Mouse (Mus musculus) naive thymus-derived CD4-positive, alpha-beta T cell, adult 2 months (primary cell): Measurements from ENCODE around the gene Hyal2.
A peak's percentile ranks its signal among the peaks of the same experiment; 100 is the strongest.

Source experiments
- DNase-seq: peaks from one replicate; pipeline ENCODE4 v3.0.0-alpha.2; 2011; ENCODE audit warnings: low read depth

Gene Hyal2

DNA sequence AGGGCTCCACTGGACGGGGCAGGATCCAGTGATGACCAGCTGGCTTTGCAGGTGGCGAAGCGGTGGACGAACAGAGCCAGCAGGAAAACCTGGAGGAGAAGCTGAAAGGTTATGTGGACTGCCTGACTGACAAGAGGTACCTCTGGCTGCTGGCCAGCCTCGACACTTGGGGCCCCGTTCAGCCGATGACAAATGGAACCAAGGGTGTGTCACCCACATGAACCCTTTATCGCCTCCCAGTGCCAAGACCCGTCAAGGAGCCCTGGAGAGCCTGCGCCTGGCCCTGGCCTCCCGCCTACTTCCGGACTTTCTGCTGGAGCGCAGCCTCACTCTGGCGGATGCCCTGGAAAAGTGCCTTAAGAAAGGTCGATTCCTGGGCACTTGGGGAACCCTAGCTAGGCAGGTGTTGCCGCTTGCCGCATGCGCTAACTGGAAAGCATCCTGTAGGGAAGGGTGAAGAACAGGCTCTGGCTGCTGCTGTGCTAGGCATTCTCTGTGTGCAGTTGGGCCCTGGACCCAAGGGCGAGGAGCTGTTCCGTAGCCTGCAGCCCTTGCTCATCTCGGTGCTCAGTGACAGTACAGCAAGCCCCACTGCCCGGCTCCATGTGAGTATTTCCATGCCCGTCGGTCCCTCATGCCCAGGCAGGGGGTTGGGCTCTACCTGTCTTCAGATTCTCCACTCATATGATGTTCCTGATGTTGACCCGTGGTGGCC lies 22.5 kb downstream of the Hyal2 start:
- no peak for DNase-seq

DNA sequence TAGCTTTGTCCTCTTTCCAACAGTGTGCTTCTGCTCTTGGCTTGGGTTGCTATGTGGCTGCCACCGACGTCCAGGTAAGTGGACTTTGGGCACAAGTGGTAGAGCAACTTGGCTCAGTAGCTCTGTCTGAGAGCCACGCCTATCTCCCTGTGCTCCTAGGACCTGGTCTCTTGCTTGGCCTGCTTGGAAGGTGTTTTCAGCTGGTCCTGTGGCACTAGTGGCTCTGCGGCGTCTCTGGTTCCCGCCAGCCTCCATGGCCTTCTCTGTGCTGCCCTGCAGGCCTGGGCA lies 23.0 kb downstream of the Hyal2 start:
- no peak for DNase-seq

- DNase-seq = no peak
These were observed 25.6 kb downstream of the Hyal2 start for GRCm38 (mm10) chr9:107593101-107593976.

DNA sequence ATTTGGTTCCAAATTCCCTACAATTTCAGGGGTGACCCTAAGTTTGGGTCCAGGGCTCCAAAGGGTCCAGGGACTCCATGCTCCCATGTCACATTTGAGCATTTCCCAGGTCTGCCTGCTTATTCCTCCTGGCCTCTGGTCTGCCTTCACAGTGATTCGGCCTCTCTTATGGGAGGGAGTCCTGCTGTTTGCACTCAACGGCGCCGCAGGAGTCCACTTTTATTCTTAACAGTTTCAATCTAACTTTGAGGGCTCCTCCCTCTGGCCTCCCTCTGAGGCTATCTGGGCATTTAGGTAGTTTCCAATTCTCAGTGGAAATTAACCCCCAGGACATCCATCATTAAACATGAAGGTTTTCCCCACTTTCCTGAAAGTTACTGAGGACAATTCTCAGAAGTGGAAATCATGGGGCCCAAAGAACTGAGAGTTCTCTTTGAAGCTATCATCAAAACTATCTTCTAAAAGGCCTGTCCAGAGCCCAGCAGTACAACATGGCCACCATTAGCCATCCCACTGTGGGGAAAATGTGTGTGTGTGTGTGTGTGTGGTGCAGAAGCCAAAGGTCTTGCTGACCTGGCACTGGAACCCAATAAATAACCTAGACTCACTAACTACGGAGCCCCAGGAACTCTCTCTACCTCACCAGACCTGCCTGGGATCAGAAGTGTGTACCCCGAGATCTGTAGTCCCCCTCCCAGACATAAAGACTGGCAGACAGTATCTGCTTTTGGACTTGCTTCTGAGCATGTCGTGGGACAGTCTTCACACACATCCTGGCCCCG lies 26.7 kb downstream of the Hyal2 start:
- DNase-seq = no peak

- DNase-seq = no peak
These were observed 29.1 kb downstream of the Hyal2 start for GRCm38 (mm10) chr9:107596619-107597569.

GRCm38 (mm10) chr9:107598385-107598784 lies 30.6 kb downstream of the Hyal2 start:
- no peak for DNase-seq

GRCm38 (mm10) chr9:107599433-107599832 lies 31.7 kb downstream of the Hyal2 start:
- DNase-seq = no peak

- no peak for DNase-seq
These were observed 32.1 kb downstream of the Hyal2 start for GRCm38 (mm10) chr9:107599842-107600241.

- peak; percentile 45 for DNase-seq
These were observed 33.0 kb downstream of the Hyal2 start for GRCm38 (mm10) chr9:107600745-107601144.

DNA sequence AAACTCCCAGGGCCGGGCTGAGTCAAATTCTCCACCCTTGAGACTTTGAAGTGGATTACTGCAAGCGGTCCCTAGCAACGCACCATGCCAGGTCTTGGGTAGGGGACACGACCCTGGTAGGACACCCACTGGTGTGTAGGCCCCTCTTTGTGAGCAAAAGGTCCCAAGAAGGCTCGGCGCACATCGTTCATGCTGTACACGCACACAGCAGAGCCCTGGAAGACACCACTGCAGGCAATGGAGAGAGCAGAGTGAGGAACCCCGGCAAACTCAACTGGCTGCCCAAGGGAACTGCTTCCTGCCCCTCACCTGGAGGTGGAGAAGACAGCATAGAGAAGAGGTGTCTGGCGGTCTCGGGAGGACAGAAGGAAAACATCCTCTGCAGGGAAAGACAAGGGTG lies 33.5 kb downstream of the Hyal2 start:
- DNase-seq = no peak

GRCm38 (mm10) chr9:107602068-107602648 lies 34.4 kb downstream of the Hyal2 start:
- DNase-seq = peak; percentile 94

DNA sequence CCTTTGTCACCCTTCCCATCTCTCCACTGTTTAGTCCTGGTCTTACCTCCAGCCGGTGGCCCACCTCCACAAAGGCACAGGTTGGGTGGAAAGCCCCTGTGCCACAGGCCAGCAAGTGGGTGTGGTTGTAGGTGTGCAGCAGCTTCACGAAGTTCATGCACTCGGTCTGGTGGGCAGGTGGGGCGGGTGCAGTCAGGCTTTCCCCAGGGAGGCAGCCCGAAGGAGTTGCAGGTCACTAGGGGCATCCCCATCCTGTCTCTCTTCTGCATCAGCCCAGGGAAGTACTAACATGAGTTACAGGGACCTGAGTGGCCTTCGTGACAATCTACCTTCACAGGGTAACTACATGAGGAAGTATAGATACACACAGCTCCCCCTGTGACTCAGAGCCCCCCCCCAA lies 35.5 kb downstream of the Hyal2 start:
- DNase-seq = no peak

DNA sequence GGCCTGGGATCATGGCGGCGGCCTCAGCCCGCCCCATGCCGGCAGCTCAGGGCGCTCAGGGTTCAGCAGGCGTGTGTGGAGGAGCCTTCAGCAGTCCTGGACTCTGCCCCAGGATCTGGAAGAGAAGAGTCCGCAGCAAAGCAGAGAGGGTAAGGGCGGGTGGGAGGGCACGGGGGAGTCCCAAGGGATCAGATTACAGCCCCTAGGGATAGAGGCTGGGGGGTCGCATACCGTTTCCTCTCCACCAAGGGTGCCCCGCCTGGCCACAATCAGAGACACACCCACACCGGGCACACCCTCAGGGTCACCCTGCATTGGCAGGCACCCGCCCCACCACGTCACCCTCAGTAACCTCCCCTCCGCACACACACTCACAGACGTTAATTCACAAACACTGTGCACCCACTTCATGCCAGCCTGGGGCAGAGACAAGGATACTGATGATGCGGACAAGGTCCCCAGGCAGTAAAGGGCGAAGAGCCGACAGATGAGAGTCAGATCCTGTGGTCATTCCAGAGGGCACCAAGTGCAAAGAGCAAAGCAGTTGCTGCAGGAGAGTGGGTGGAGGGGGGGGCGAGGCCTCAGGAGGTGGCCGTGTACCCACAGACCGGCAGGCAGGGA lies 37.4 kb downstream of the Hyal2 start:
- DNase-seq = no peak

DNA sequence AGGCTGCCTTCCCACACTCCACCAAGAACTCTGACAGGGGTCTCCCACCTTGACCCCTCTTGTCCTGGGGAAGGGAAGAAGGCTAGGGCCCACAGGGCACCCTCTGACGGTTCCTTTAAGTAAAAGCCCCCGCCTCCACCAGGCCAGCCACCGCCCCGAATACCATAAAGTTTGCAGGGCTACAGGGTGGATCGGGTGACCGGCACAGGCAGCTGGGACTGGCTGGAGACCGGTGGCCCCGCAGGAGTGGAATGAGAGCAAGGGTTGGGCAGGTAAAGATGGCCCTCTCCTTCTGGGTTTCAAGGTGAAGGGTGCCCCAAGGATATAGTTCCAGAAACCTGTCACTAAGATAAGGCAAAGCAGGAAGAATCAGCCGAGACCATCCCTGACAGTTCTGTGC lies 38.8 kb downstream of the Hyal2 start:
- DNase-seq = no peak

DNA sequence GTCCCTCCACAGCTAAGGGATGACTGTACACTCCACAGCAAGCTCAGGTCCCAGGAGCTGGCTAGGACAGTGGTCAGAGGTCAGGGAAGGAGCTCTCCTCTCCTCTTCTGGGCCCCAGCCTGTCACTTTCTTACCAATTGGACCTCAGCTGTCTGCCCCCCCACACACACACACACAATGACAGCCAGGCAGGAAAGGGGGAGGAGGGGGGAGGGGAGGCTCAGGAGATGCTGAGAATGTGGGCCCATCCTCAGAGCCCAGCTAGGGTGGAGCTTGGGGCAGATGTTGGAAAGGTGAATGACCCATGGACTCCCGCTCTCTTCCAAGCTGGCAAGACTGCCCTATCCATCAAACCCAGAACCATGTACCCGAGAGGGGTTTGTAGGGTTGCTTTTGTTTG lies 39.3 kb downstream of the Hyal2 start:
- no peak for DNase-seq

DNA sequence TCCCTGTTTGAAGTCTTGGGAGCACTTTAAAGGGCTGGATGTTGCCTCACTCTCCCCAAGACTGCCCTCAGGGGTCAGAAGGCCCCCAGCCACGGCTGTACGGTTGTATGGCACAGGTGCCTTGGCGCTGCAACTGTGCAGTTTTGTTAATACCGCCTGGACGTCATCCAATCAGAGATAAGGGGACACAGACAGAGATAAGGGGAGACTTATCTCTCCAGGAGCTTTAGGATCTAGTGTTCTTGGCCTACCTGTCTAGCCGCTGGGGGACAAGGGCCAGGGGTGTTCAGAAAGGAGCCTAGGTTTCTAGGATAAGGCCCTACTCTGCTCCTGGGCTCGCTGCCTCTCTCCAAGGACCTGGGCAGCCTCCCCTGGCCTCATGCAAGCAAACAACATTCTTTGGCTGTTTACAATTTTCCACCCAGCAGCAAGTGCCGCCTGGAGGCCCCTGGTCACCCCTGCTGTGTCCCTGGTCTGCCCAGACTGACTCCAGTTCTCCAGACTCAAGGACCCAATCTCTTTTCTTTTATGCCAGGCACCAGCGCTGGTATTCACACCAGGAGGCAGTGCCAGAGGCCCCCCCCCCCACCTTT lies 40.0 kb downstream of the Hyal2 start:
- no peak for DNase-seq

DNA sequence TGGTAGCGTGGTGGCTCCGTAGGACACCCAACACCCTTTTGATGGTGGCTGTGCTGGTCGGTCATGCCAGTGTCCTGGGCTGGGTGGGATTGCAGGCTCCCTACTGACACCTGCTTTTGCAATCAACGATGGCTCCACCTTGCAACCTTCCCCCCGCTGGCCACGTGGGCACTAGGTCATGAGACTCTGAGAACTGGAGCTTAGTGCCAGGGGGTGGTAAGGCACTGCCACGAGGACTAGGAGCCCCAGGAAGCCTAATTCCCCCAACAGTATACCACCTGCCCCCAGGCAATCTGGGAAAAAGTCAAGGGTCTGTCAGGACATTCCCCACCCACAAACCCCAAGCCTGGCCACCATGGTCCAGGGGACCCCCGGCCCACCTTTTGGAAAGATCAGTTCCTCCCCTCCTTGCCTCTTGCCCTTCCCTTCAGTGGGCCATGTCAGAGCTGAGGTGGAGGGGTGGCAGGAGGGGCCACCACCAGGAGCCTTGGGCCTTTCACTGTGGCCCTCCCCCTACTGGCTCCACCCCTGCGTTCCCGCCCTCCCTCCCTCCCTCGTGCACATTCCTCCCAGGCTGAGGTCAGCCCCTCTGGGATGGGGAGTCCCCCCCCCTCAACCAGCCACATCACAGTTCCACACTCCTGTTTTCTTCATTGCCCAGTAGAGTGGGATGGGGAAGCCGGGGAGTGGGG lies 41.1 kb downstream of the Hyal2 start, which contains the start of gene Sema3b:
Gene Sema3b (minus strand): TSS at position 489 of the 692 bp plus-strand sequence.
- DNase-seq = no peak

GRCm38 (mm10) chr9:107609433-107609830 lies 41.7 kb downstream of the Hyal2 start:
- no peak for DNase-seq

DNA sequence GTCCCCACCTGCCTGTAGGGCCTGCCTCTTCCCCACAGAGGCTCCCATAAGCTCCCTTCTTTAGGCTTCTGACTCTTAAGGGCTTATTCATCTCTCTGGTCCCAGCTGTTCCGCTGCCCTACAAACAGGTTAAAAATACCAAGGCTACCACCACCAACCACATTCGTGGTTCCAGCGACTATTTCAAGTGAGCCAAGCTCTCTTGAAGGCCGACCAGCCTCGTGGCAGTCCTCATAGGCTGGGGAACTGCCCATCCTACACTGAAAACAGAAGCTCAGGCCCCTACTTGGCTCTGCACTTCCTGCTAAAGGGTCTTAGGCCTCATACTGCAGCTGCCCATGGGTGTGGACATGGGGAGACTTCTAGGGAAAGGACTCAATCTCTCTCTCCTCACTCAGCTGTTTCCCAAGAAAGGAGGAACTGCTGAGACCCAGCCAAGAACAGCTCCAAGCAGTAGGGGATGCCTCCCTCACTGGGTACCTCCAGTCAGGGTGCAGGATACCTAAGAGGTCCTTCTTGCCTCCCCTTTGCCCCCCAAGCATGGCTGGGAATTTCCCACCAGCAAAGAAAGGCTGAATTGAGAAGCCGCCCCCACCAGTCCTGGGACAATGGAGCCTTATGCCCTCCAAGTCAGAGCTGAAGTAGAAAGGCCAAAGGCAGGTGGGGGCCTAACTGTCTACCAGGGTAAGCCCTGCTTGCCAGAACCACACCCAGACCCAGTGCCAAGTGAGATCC lies 43.9 kb downstream of the Hyal2 start:
- DNase-seq = no peak
